Mouse (Mus musculus): ENCODE data around the gene Aco2. TPM values are rescaled to one million over a fixed set of nuclear protein-coding genes. Genes with fewer than 3 reads are reported as not detected.

Gene Aco2
- total RNA-seq (2023; ENCODE audit: inconsistent age): 141 to 151 TPM (median 145 TPM) in 4 replicates

GRCm38 (mm10) chr15:81872262-81873136, at the start of gene Aco2:
Gene Aco2 (plus strand): TSS chr15:81872309.

DNA sequence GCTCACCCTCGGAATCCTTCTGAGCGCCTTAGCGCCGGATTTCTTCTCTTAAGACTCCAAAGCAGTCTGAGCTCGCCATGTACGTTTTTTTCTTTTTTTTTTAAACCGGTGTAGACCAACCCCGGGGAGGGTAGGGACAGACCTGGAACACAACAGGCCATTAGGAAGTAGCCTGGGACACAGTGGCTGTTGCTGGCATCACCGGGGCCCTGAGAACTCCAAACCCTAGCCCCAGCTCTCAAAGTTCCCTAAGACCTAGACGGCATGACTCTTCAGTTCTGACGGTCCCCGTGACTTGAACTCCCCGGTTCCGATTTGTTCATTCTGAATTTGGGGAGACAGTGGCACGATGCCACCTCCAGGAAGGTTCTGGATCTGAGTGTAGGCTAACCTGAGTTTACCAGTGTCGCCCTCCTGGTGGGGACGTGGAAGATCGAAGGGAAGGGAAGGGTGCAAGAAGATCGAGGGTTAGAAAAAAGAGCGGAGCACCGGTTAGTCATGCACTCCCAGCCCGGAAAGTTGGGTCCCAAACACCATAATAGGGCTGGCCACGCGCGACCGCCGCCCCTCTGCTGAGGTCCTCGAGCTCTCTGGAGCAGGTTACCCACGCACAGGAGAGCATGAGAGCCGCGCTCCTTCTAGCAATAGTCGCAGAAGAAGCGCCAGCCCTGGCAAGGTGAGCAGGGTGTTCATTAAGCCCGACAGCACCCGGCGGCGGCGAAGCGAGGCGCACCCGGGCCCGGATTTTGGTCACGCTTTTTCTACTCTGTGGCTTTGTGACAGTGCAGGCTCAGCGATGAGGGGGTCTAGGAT, 13.4 kb upstream of the Aco2 start, which contains the start of gene Tob2:
TSS of gene Tob2 (minus strand) at position 280 of the 813 bp plus-strand sequence.

DNA sequence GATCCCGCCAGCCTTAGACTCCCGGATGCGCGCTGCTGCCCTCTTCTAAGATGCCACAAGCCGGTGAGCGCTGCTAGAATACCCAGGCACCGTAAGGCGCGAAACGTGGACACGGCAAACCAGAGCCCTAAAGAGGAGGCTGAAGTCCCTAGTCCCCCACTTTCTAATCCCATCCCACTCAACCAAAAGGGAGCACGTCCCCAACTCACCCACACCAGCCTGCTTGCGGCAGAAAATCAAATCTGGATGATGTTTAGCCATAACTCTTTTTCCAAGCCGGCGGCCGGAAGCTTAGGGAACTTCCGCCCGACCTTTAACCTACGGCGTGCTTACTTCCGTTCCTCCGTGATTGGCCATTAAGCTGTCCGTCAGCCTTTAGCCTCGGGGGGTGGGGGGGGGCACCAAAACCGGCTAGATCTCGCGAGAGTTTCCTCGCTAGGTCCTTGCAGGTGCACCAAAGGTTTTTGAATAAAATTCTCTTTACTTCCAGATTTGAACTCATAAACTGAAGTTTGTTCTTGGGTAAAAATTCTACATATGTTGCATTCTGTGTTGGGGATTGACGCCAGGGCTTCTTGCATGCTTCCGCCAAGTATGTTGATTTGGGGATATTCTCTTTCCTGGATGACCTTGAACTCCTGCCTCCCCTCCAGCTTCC, 376 bp upstream of the Aco2 start, which contains the start of gene Phf5a:
TSS of gene Phf5a (minus strand) at position 308 of the 658 bp plus-strand sequence.

GRCm38 (mm10) chr15:81925760-81926445, 53.8 kb downstream of the Aco2 start, which contains the start of gene Polr3h:
Gene Polr3h (minus strand): TSS chr15:81926240.

DNA sequence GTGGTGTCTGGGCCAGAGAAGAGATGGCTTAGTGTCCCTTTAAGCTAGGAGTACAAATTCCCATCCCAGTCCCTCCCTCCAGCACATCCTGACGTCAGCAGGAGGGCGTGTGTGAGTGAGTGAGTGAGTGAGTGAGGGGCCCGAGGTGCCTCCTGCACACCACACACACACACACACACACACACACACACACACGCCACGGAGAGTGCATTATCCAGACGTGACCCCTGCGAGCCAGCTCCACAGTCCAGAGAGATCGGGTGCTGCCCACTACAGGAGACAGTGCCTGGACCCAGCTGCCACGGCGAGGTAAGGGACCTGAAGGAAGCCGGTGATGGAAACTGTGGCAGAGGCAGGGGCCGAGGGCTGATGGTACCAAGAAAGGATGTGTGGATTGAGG, 64.6 kb downstream of the Aco2 start, which contains the start of gene Csdc2:
TSS of gene Csdc2 (plus strand) at position 81 of the 400 bp plus-strand sequence.

GRCm38 (mm10) chr15:81960171-81961077, 88.3 kb downstream of the Aco2 start, which contains the start of gene Pmm1:
Gene Pmm1 (minus strand): TSS chr15:81960930.

Other genes with a start within 250 kb of the Aco2 start
- 37.6 to 54.5 TPM (median 41.1 TPM) in 4 replicates for gene L3mbtl2, start 208.4 kb upstream of the Aco2 start, total RNA-seq (2023; ENCODE audit: inconsistent age)
- gene Chadl, start 175.0 kb upstream of the Aco2 start, total RNA-seq (2023; ENCODE audit: inconsistent age): 0.67 TPM in 1 of 4 replicates, not detected in the others
- gene Zc3h7b, start 127.3 kb upstream of the Aco2 start, total RNA-seq (2023; ENCODE audit: inconsistent age): 36.7 to 41.9 TPM (median 39.4 TPM) in 4 replicates
- gene Rangap1, start 126.8 kb upstream of the Aco2 start, total RNA-seq (2023; ENCODE audit: inconsistent age): 64.2 to 74.4 TPM (median 67.9 TPM) in 4 replicates
- gene Tef, start 69.9 kb upstream of the Aco2 start, total RNA-seq (2023; ENCODE audit: inconsistent age): 27.6 to 39.1 TPM (median 33.4 TPM) in 4 replicates
- 115 to 133 TPM (median 123 TPM) in 4 replicates for gene Tob2, start 13.5 kb upstream of the Aco2 start, total RNA-seq (2023; ENCODE audit: inconsistent age)
- 60.1 to 67.5 TPM (median 62.8 TPM) in 4 replicates for gene Phf5a, start 398 bp upstream of the Aco2 start, total RNA-seq (2023; ENCODE audit: inconsistent age)
- 15.0 to 23.3 TPM (median 17.1 TPM) in 4 replicates for gene Polr3h, start 53.9 kb downstream of the Aco2 start, total RNA-seq (2023; ENCODE audit: inconsistent age)
- gene Csdc2, start 64.5 kb downstream of the Aco2 start, total RNA-seq (2023; ENCODE audit: inconsistent age): 0.29 to 0.81 TPM (median 0.42 TPM) in 3 of 4 replicates, not detected in the other
- 18.0 to 24.3 TPM (median 21.2 TPM) in 4 replicates for gene Pmm1, start 88.6 kb downstream of the Aco2 start, total RNA-seq (2023; ENCODE audit: inconsistent age)
- not detected in 4 replicates for gene 1700029P11Rik, start 108.2 kb downstream of the Aco2 start, total RNA-seq (2023; ENCODE audit: inconsistent age)
- 32.1 to 42.1 TPM (median 33.8 TPM) in 4 replicates for gene Xrcc6, start 115.5 kb downstream of the Aco2 start, total RNA-seq (2023; ENCODE audit: inconsistent age)
- gene Desi1, start 161.6 kb downstream of the Aco2 start, total RNA-seq (2023; ENCODE audit: inconsistent age): 26.4 to 39.9 TPM (median 27.9 TPM) in 4 replicates
- 96.9 to 103 TPM (median 102 TPM) in 4 replicates for gene Snu13, start 175.3 kb downstream of the Aco2 start, total RNA-seq (2023; ENCODE audit: inconsistent age)
- gene 4930407I10Rik, start 186.8 kb downstream of the Aco2 start, total RNA-seq (2023; ENCODE audit: inconsistent age): not detected in 4 replicates
- not detected in 4 replicates for gene Mei1, start 197.7 kb downstream of the Aco2 start, total RNA-seq (2023; ENCODE audit: inconsistent age)